Mouse (Mus musculus): Measurements from ENCODE around the gene Aldh3b2. TPM values are rescaled to one million over a fixed set of nuclear protein-coding genes. Genes with fewer than 3 reads are reported as not detected.
"Not testable (repeated sequence)": the region's sequence is repeated elsewhere in the genome, so short reads cannot be mapped to it uniquely, and the experiment has no call there.

The Aldh3b2 gene
- polyA plus RNA-seq, 1 experiment from 2014 or later: 2.8 TPM

- ATAC-seq (ENCODE audit: insufficient number of reproducible peaks, insufficient read depth, low FRiP score, low TSS enrichment): no peak
Observed at GRCm38 (mm10) chr19:3966330-3967075, 5.6 kb upstream of the Aldh3b2 start.

GRCm38 (mm10) chr19:3967258-3967657 lies 4.9 kb upstream of the Aldh3b2 start:
- H3K27me3 ChIP-seq: no peaks in the 10 kb centered on the region
- WGBS: 61% methylated on average over 3 of the region's 3 CpGs
- H3K9ac ChIP-seq: no peak overlapping the region
- H3K27ac ChIP-seq: no peak overlapping the region
- ATAC-seq (ENCODE audit: insufficient number of reproducible peaks, insufficient read depth, low FRiP score, low TSS enrichment): no peak
- no peaks in the 10 kb centered on the region for H3K36me3 ChIP-seq
- no peak overlapping the region for H3K4me3 ChIP-seq
- no peaks in the 10 kb centered on the region for H3K9me3 ChIP-seq
- no peak overlapping the region for H3K4me2 ChIP-seq (replicated peaks)
- H3K4me1 ChIP-seq: peaks cover 7% of the 10 kb centered on the region

More at GRCm38 (mm10) chr19:3966330-3967075, 5.6 kb upstream of the Aldh3b2 start:
- Histone ChIP-seq H3K4me2 (replicated peaks) (no peak overlapping the region), H3K36me3 (no peaks in the 10 kb centered on the region), H3K4me3 (no peak overlapping the region), H3K9ac (no peak overlapping the region), H3K27ac (no peak overlapping the region), H3K27me3 (no peaks in the 10 kb centered on the region), H3K4me1 (no peaks in the 10 kb centered on the region), H3K9me3 (no peaks in the 10 kb centered on the region)
- 70% methylated on average over 11 of the region's 11 CpGs for WGBS

- not testable (repeated sequence) for H3K27ac ChIP-seq; H3K4me3 ChIP-seq; H3K27me3 ChIP-seq; H3K9me3 ChIP-seq; H3K36me3 ChIP-seq; H3K9ac ChIP-seq; ATAC-seq (ENCODE audit: insufficient number of reproducible peaks, insufficient read depth, low FRiP score, low TSS enrichment); H3K4me2 ChIP-seq (replicated peaks); H3K4me1 ChIP-seq
- WGBS: 76% methylated on average over 6 of the region's 6 CpGs
Observed at GRCm38 (mm10) chr19:3974608-3975007, 2.5 kb downstream of the Aldh3b2 start.

GRCm38 (mm10) chr19:3975866-3976265 lies 3.7 kb downstream of the Aldh3b2 start:
- no peaks in the 10 kb centered on the region for H3K27me3 ChIP-seq
- H3K9me3 ChIP-seq: no peaks in the 10 kb centered on the region
- no peak overlapping the region for H3K4me3 ChIP-seq
- no peaks in the 10 kb centered on the region for H3K36me3 ChIP-seq
- no peak for ATAC-seq (ENCODE audit: insufficient number of reproducible peaks, insufficient read depth, low FRiP score, low TSS enrichment)
- H3K27ac ChIP-seq: no peak overlapping the region
- H3K4me2 ChIP-seq (replicated peaks): no peak overlapping the region
- 67% methylated on average over 2 of the region's 2 CpGs for WGBS
- H3K9ac ChIP-seq: no peak overlapping the region
- peaks cover 10% of the 10 kb centered on the region for H3K4me1 ChIP-seq

- Histone ChIP-seq H3K4me1 (peaks cover 11% of the 10 kb centered on the region), H3K9ac (no peak overlapping the region), H3K4me3 (no peak overlapping the region), H3K27me3 (no peaks in the 10 kb centered on the region), H3K36me3 (no peaks in the 10 kb centered on the region), H3K4me2 (replicated peaks) (no peak overlapping the region), H3K9me3 (no peaks in the 10 kb centered on the region), H3K27ac (no peak overlapping the region)
- ATAC-seq (ENCODE audit: insufficient number of reproducible peaks, insufficient read depth, low FRiP score, low TSS enrichment): no peak
- WGBS: 13% methylated on average over 4 of the region's 4 CpGs
Observed at GRCm38 (mm10) chr19:3980309-3980708, 8.2 kb downstream of the Aldh3b2 start.

- H3K4me1 ChIP-seq: peaks cover 11% of the 10 kb centered on the region
- no peaks in the 10 kb centered on the region for H3K36me3 ChIP-seq
- no peak overlapping the region for H3K4me3 ChIP-seq
- no peak overlapping the region for H3K9ac ChIP-seq
- H3K27ac ChIP-seq: no peak overlapping the region
- no peaks in the 10 kb centered on the region for H3K27me3 ChIP-seq
- ATAC-seq (ENCODE audit: insufficient number of reproducible peaks, insufficient read depth, low FRiP score, low TSS enrichment): no peak
- 80% methylated on average over 9 of the region's 9 CpGs for WGBS
- no peak overlapping the region for H3K4me2 ChIP-seq (replicated peaks)
- H3K9me3 ChIP-seq: no peaks in the 10 kb centered on the region
Observed at GRCm38 (mm10) chr19:3980917-3981316, 8.8 kb downstream of the Aldh3b2 start.

GRCm38 (mm10) chr19:3983527-3984200 lies 11.5 kb downstream of the Aldh3b2 start:
- Histone ChIP-seq H3K4me1 (peaks cover 21% of the 10 kb centered on the region), H3K9me3 (no peaks in the 10 kb centered on the region), H3K27me3 (no peaks in the 10 kb centered on the region), H3K27ac (peak overlapping the region; percentile 52; the same call in 1 of the 2 replicates), H3K4me3 (no peak overlapping the region), H3K9ac (no peak overlapping the region), H3K36me3 (no peaks in the 10 kb centered on the region), H3K4me2 (replicated peaks) (no peak overlapping the region)
- no peak for ATAC-seq (ENCODE audit: insufficient number of reproducible peaks, insufficient read depth, low FRiP score, low TSS enrichment)
- WGBS: 26% methylated on average over 9 of the region's 9 CpGs

- no peaks in the 10 kb centered on the region for H3K27me3 ChIP-seq
- H3K36me3 ChIP-seq: no peaks in the 10 kb centered on the region
- H3K27ac ChIP-seq: no peak overlapping the region
- no peak overlapping the region for H3K9ac ChIP-seq
- no peaks in the 10 kb centered on the region for H3K9me3 ChIP-seq
- peaks cover 21% of the 10 kb centered on the region for H3K4me1 ChIP-seq
- H3K4me3 ChIP-seq: no peak overlapping the region
- 0 out of 2 replicates have a peak, but pooled peaks have one; percentile 25 for ATAC-seq (ENCODE audit: insufficient number of reproducible peaks, insufficient read depth, low FRiP score, low TSS enrichment)
- 31% methylated on average over 8 of the region's 8 CpGs for WGBS
- H3K4me2 ChIP-seq (replicated peaks): no peak overlapping the region
Observed at GRCm38 (mm10) chr19:3985261-3985681, 13.1 kb downstream of the Aldh3b2 start.

- no peak within 1 kb of the TSS; the same call in 1 of the 2 replicates for H3K4me2 ChIP-seq (replicated peaks)
Observed at GRCm38 (mm10) chr19:3986334-3986733, 14.2 kb downstream of the Aldh3b2 start, which contains the start of gene Acy3. Gene Acy3 (plus strand): TSS chr19:3986570.

GRCm38 (mm10) chr19:3988066-3988465 lies 15.9 kb downstream of the Aldh3b2 start:
- Histone ChIP-seq H3K4me1 (peaks cover 20% of the 10 kb centered on the region), H3K36me3 (no peaks in the 10 kb centered on the region), H3K27me3 (no peaks in the 10 kb centered on the region), H3K9me3 (no peaks in the 10 kb centered on the region), H3K9ac (no peak overlapping the region), H3K4me2 (replicated peaks) (no peak overlapping the region), H3K27ac (no peak overlapping the region), H3K4me3 (no peak overlapping the region)
- ATAC-seq (ENCODE audit: insufficient number of reproducible peaks, insufficient read depth, low FRiP score, low TSS enrichment): no peak
- WGBS: 86% methylated on average over 14 of the region's 14 CpGs

More at GRCm38 (mm10) chr19:3986334-3986733, 14.2 kb downstream of the Aldh3b2 start, which contains the start of gene Acy3:
- Histone ChIP-seq H3K27ac (no peak within 1 kb of the TSS), H3K27me3 (no peaks in the 10 kb centered on the region), H3K9ac (no peak within 1 kb of the TSS), H3K4me1 (peaks cover 21% of the 10 kb centered on the region), H3K9me3 (no peaks in the 10 kb centered on the region), H3K4me3 (no peak within 1 kb of the TSS), H3K36me3 (no peaks in the 10 kb centered on the region)
- 13% methylated on average over 8 of the region's 8 CpGs for WGBS
- peak; percentile 54; the same call in 1 of the 2 replicates for ATAC-seq (ENCODE audit: insufficient number of reproducible peaks, insufficient read depth, low FRiP score, low TSS enrichment)

- no peaks in the 10 kb centered on the region for H3K36me3 ChIP-seq
- H3K9ac ChIP-seq: no peak overlapping the region
- H3K27me3 ChIP-seq: no peaks in the 10 kb centered on the region
- no peak overlapping the region for H3K4me3 ChIP-seq
- 85% methylated on average over 4 of the region's 4 CpGs for WGBS
- ATAC-seq (ENCODE audit: insufficient number of reproducible peaks, insufficient read depth, low FRiP score, low TSS enrichment): no peak
- H3K9me3 ChIP-seq: no peaks in the 10 kb centered on the region
- no peak overlapping the region for H3K27ac ChIP-seq
- H3K4me1 ChIP-seq: peaks cover 14% of the 10 kb centered on the region
- H3K4me2 ChIP-seq (replicated peaks): no peak overlapping the region
Observed at GRCm38 (mm10) chr19:3988750-3989149, 16.6 kb downstream of the Aldh3b2 start.

GRCm38 (mm10) chr19:3990804-3991203 lies 18.7 kb downstream of the Aldh3b2 start:
- WGBS: 62% methylated on average over 6 of the region's 6 CpGs
- no peaks in the 10 kb centered on the region for H3K36me3 ChIP-seq
- H3K4me3 ChIP-seq: no peak overlapping the region
- no peak overlapping the region for H3K9ac ChIP-seq
- no peaks in the 10 kb centered on the region for H3K9me3 ChIP-seq
- H3K4me2 ChIP-seq (replicated peaks): no peak overlapping the region
- H3K4me1 ChIP-seq: peaks cover 11% of the 10 kb centered on the region
- no peak for ATAC-seq (ENCODE audit: insufficient number of reproducible peaks, insufficient read depth, low FRiP score, low TSS enrichment)
- no peaks in the 10 kb centered on the region for H3K27me3 ChIP-seq
- no peak overlapping the region for H3K27ac ChIP-seq

Data from embryonic facial prominence, embryonic 12.5 days (tissue).